Mouse (Mus musculus) erythroblast, embryonic 14.5 days (primary cell): ENCODE data around the gene Amotl1.

Experiments used
- GATA1 ChIP-seq: IDR thresholded peaks from 2 replicates; pipeline ENCODE4 v1.6.1; 2012; ENCODE audit warnings: low read length, inconsistent platforms, mixed read lengths
- TAL1 ChIP-seq: IDR thresholded peaks from 3 replicates; pipeline ENCODE4 v1.6.1; 2012; ENCODE audit warnings: low read length, inconsistent platforms, mixed read lengths

GRCm38 (mm10) chr9:14641310-14642067 lies 3.4 kb downstream of the Amotl1 start:
- no peak for TF ChIP-seq GATA1
- no peak for TF ChIP-seq TAL1
